Mouse (Mus musculus) layer of hippocampus, postnatal 36 days (tissue): Measurements from ENCODE around the gene Egr2. TPM values are rescaled to one million over a fixed set of nuclear protein-coding genes. Genes with fewer than 3 reads are reported as not detected.

Experiments used
- DNase-seq, 2 experiments: peaks; one replicate each; pipeline ENCODE4 v3.0.0; 2022
- total RNA-seq, 2 experiments: library from RNA; stranded (reverse); gene quantifications; 2 replicates each; pipeline ENCODE4 v1.2.3; 2021

The Egr2 gene
- total RNA-seq, 2 experiments from 2014 or later, result 1.8 to 4.0 TPM

- DNase-seq, result peak in 1 of 2 experiments; percentile 18
Observed at GRCm38 (mm10) chr10:67538585-67539400, 3.5 kb downstream of the Egr2 start.

GRCm38 (mm10) chr10:67539401-67539730 lies 4.1 kb downstream of the Egr2 start:
- DNase-seq, result no peak

GRCm38 (mm10) chr10:67540591-67540990 lies 5.3 kb downstream of the Egr2 start:
- no peak for DNase-seq

GRCm38 (mm10) chr10:67547850-67548260 lies 12.6 kb downstream of the Egr2 start:
- DNase-seq, result peak in 1 of 2 experiments; percentile 9

DNA sequence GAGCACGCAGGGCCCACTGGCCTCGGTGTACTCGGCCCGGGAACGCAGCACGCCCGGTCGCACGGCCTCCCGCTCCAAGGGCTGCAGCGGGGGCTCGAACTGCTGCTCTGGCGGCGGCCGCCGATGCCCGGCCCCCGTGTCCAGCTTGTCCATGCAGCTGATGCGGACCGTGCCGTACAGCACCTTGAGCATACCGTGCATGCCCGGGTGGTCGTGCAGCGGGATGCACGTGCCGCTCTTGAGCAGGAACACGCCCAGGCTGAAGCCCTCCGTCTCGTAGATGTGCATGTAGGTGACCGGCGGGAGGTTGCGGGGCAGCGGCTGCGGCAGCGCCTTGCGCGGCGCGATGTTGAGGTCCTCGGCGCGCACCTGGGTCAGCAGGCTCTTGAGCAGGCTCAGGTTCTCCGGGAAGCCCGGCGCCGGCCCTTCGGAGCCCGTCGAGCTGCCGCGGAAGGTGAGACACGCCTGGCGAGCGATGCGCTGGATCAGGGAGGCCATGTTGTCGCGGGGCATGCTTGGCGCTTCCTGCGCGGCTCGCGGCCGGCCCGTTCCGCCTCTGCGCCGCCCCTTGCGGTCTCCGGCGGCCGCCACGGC lies 13.1 kb downstream of the Egr2 start:
- peak; percentile 73 to 77 for DNase-seq

- peak; percentile 95 for DNase-seq
Observed at GRCm38 (mm10) chr10:67548877-67549731, 13.8 kb downstream of the Egr2 start, which contains the start of gene Ado. Gene Ado, minus strand, starts transcription at chr10:67548955.

DNA sequence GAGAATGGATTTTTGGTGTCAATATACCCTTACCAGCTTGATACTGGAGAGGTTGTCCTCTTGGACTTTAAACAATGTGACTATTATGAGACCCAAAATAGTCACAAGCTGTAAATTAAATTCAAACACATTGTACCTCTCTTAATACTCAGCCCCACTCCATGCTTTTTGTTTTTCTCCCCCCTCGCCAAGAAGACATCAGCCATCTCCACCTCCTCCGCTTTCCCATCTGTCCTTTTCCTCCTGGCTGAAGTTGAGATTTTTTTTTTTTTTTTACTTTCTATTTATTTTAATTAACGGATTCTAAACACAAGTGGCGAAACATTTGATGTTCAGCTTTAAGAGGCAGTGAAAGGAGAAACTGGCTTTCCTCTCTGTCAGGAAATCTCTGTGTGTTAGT lies 22.8 kb downstream of the Egr2 start:
- no peak for DNase-seq

GRCm38 (mm10) chr10:67559765-67560394 lies 24.6 kb downstream of the Egr2 start:
- no peak for DNase-seq

DNA sequence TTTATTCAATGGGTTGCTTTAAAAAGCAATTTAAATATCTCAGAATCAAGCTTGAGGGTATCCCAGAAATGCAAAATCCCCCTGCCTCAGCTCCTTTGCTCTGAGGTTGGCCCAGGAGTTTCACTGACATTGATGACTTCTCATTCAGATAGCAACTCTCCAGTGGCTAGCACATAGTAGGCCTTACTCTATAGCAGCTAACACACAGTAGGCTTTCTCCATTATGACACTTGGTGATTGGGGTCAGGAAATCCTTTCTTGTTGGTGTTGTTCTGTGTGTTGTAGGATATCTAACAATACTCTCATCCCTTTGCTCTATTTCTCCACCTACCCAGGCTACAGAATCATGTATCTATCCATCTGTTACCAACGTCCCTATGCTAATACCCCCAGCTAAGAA lies 25.9 kb downstream of the Egr2 start:
- DNase-seq, result no peak

DNA sequence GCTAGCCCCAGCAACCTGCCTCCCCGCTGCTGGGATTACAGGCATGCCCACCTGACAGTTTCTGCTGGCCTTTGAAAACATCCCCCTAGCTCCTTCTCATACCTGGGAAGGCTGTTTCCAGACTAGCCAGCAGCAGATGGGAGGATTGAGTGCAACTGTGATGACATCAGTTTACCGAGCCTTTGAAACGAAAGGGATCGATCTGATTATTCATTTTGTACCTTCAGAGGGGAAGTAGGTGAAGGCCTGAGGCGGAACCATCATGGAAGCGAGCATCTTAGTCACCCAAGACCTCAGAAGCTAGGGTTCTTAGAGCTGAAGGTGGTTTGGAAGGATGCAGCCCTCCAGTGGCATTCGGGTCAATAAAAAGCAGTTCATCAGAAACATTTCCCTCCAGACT lies 29.2 kb downstream of the Egr2 start:
- DNase-seq, result no peak

- DNase-seq, result no peak
Observed at GRCm38 (mm10) chr10:67566104-67566503, 30.8 kb downstream of the Egr2 start.

GRCm38 (mm10) chr10:67569539-67569938 lies 34.3 kb downstream of the Egr2 start:
- DNase-seq, result no peak

GRCm38 (mm10) chr10:67571443-67571842 lies 36.2 kb downstream of the Egr2 start:
- no peak for DNase-seq

DNA sequence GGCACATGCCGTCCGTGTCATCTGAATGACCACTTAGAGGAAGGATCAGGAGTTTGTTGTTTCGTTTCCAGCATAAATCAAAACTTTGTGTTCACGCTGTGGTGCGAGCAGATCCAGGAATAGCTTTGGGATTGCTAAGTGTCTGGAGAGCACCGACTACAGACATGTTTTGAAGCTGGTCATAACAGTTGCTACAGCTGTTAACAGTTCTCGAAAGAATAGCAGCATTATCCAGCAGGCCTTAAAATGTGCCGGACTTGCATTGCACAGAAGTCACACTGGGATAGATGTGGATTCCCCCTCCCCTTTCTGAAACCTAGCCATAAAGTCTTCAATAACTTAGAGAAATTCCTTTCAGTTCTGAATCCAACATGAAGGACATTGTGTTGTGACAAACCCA lies 38.0 kb downstream of the Egr2 start:
- no peak for DNase-seq

DNA sequence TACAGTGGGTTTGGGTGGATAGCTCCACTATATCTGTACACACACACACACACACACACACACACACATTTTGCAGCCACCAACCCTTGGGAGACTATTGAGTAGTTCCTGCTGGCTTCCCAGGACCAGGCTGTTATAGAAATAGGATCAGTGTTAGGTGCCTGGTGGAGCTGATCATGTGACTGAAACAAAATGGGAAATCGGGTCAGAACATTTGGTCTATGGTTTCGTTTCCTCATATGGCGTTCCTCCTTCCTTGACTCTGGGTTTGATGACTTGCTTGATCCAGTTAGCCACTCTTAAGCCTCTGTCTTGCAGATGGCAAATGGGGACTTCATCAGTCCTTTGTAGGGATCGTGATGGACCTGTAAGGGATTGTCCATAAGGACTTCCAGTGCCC lies 44.6 kb downstream of the Egr2 start:
- DNase-seq, result no peak

GRCm38 (mm10) chr10:67581698-67582285 lies 46.5 kb downstream of the Egr2 start:
- no peak for DNase-seq

- DNase-seq, result no peak
Observed at GRCm38 (mm10) chr10:67585873-67586610, 50.8 kb downstream of the Egr2 start.
